Mouse (Mus musculus): ENCODE data around the gene Ifitm3.
"Not testable (repeated sequence)": the region's sequence is repeated elsewhere in the genome, so short reads cannot be mapped to it uniquely, and the experiment has no call there.

Gene Ifitm3

GRCm38 (mm10) chr7:141010593-141010992 lies at the start of gene Ifitm3:
Ifitm3 (minus strand) TSS chr7:141010770.
- peak; percentile 64 for DNase-seq (ENCODE audit: inconsistent ontology term)

- DNase-seq (ENCODE audit: inconsistent ontology term) = no peak
Observed at GRCm38 (mm10) chr7:141059929-141060328, 49.4 kb upstream of the Ifitm3 start.

DNA sequence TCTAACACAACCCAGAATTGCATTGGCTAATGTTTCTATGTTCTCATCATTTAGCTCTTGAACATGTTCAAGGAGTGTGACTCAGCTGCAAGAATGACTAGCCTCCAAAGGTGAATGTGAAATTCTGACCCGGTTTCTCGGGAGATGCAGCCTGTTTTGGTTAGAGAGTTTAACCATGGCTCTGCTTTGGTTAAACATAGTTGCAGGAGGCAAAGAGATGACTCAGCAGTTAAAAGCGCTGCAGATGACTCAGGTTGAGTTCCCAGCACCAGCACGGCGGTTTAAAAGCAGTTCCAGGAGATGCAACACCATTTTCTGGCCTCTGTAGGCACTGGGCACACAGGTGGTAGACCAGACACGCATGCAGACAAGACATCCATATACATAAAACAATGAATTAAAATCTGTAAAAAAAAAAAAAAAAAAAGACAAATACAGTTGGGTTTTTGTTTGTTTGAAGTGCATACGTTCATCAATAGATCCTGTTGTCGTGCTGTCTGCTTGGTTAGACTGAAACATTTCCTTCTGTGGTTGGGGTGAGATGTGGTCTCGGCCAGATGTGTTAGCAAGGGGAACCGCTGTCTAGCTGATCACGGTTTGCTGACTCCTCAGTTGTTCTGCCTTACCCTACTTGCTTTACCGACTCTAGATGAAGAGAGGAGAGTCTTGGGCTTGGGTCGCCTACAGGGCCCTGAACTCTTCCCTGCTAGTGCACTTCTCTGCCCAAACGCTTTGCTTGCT lies 48.2 kb upstream of the Ifitm3 start:
- DNase-seq (ENCODE audit: inconsistent ontology term) = no peak

GRCm38 (mm10) chr7:141057541-141057940 lies 47.0 kb upstream of the Ifitm3 start:
- DNase-seq (ENCODE audit: inconsistent ontology term) = no peak

DNA sequence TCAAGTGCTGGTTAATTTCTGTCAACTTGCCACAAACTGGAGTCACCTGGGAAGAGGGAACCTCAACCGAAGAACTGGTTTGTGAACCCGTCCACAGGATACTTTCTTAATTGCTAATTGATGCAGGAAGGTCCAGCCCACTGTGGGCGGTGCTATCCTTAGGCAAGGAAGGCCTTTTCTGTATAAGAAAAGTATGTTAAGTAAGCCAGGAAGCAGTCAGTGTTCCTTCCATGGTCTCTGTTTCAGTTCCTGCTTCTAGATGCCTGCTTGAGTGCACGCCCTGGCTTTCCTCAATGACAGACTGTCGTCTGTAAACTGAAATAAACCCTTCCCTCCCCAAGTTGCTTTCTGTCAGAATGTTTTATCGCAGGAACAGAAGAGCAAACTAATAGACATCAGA lies 46.4 kb upstream of the Ifitm3 start:
- DNase-seq (ENCODE audit: inconsistent ontology term) = no peak

- no peak for DNase-seq (ENCODE audit: inconsistent ontology term)
Observed at GRCm38 (mm10) chr7:141055785-141056184, 45.2 kb upstream of the Ifitm3 start.

- no peak for DNase-seq (ENCODE audit: inconsistent ontology term)
Observed at GRCm38 (mm10) chr7:141052421-141052820, 41.9 kb upstream of the Ifitm3 start.

- no peak for DNase-seq (ENCODE audit: inconsistent ontology term)
Observed at GRCm38 (mm10) chr7:141052016-141052415, 41.4 kb upstream of the Ifitm3 start.

DNA sequence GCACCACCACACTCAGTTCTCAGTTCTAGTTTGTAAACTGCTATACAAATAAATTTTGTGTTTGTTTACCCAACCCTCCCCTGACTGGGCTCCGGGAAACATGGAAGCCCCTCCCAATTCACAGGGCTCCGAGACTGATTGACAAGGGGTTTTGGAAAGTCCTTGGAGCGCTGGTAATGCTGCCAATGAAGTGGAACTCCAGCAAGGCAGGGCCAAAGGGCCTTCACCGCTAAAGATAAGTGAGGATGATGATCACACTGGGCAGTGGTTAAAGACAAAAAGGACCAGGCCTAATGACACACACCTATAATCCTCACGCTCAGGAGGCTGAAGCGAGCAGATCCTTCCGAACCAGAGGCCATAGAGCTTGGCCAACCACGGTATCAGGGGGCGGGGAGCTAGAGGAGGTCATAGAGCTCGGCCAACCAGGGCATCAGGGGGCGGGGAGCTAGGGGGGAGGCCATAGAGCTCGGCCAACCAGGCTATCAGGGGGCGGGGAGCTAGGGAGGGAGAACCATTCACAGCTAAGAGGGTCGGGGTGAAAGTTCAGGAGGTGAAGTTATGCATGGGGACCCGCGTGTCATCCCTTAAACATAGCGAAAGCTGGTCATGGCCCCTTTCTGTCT lies 40.6 kb upstream of the Ifitm3 start:
- DNase-seq (ENCODE audit: inconsistent ontology term) = no peak

DNA sequence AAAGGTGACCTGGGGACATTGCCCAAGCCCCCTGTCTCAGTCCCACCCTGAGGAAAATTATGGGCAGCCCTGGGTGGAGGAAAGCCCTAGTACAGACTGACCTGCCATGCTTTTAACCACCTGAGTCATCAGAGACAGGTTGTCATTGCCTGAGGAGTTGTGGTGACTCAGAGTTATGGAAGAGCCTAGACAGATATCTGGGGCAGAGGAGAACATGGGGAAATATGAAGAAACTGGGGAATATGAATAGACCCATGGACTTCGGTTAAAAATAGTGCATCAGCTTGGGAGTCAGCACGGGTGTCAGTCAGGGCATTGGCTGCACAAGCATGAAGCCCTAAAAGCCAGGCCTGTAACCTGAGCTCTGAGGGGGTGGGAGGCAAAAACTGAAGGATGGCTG lies 38.8 kb upstream of the Ifitm3 start:
- no peak for DNase-seq (ENCODE audit: inconsistent ontology term)

DNA sequence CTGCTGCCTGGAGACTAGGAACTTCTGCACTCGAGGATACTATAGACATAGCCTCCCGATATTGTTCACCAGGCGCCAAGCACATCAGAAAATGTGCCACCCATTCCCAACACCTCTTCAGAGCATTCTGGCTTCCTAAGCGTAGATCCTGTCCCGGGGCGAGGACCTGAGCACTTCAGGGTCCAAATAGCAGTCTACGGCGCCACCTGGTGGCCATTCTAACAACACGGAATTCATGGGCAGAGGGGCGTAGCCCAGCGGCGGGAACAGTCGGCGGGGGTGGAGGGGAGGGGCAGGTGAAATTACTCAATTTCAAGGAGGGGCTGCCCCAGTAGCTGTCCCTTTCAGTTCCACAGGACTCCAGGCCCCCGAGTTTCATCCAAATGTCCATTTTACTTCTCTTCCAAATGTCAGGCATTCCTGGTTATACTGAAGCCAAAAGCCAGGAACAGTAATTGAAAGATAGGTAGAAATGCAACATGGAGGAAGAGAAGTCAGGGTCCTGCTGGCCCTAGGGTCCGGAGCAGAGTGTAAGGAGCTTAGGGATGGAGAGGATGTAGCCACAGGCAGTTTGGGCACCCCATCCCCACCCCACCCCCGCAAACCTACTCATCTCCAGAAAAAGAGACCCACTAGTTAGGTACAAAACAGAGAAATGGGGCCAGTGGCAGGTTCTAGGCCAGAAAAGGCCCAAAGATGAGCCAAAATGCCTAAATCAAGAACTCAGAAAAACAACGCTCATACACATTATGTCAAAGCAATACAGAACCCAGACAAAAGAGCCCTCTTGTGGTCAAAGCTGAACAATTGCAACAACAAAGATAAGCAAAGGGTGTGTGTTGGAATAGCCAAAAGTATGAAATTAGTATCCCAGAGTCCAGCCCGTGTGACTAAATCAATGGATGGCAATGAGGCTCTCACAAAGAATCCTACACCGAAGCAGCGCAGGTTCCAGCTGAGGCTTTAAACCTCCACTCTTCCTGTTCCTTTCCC lies 38.0 kb upstream of the Ifitm3 start:
- DNase-seq (ENCODE audit: inconsistent ontology term) = peak; percentile 93

DNA sequence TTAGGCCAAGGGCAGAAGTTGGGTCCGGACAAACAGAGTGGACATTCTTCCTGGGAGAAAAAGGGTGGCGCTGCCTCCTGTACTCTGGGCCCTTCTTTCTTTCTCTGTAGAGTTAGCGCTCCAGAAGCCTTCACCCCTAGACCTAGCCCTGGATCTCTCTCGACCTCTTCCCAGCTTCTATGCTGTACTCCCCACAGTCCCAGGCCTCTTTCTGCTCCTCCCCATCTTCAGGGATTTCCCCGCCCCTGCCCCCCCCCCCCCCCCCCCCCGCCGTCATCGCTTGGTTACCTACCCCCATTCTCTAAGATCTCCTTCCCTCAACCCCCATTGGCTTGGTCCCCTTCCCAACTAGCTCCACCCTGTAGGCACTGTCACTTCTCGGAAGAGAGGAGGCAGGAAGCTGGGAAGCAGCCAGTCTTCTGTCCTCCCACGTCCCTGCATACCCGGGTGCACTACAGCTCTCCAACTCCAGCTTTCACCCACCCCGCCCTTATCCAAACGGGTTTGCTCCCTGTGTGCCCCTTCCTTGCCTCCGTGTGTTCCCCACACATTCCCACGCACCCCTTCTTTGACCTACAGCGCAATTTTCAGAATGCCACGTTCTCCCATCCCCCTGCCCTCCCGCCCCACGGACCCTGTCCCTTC lies 37.1 kb upstream of the Ifitm3 start:
- peak; percentile 97 for DNase-seq (ENCODE audit: inconsistent ontology term)

- peak; percentile 14 for DNase-seq (ENCODE audit: inconsistent ontology term)
Observed at GRCm38 (mm10) chr7:141046931-141047580, 36.5 kb upstream of the Ifitm3 start.

DNA sequence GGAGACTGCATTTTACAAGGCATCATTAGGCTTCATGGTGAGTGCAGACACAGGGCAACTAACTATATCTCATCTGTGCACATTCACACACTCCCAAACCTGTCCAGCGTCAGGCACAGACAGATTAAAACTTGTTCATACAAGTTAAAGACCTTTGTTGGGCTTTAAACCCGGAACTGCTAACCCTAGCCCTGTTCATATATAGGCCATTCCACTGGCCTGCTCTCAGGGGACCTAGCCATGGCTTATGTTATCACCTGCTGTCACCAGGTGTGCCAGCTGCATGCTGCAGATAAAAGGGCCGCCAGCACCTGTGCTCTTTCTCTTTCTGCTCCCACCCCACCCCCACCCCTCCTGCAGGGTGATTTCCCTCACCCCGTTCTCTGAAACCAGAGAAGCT lies 32.0 kb upstream of the Ifitm3 start:
- DNase-seq (ENCODE audit: inconsistent ontology term) = no peak

DNA sequence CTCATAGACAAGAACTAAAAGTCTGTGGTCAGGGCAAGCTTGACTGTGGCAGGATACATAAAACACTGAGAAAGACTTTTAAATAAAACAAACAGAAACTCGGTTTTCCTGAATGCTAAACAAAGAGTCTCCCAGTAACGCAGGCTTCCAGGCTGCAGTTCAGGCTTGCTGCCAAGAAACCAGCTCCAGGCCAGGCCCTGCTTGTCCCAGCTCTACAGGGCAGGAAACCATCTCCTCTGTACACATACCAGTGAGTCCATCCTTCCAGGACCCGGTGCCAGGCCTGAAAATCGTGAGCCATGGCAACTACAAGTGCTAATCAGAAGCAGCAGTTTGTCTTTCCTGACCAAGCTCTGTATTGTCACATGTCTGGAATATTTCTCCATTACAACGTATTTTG lies 31.1 kb upstream of the Ifitm3 start:
- DNase-seq (ENCODE audit: inconsistent ontology term) = peak; percentile 87

DNA sequence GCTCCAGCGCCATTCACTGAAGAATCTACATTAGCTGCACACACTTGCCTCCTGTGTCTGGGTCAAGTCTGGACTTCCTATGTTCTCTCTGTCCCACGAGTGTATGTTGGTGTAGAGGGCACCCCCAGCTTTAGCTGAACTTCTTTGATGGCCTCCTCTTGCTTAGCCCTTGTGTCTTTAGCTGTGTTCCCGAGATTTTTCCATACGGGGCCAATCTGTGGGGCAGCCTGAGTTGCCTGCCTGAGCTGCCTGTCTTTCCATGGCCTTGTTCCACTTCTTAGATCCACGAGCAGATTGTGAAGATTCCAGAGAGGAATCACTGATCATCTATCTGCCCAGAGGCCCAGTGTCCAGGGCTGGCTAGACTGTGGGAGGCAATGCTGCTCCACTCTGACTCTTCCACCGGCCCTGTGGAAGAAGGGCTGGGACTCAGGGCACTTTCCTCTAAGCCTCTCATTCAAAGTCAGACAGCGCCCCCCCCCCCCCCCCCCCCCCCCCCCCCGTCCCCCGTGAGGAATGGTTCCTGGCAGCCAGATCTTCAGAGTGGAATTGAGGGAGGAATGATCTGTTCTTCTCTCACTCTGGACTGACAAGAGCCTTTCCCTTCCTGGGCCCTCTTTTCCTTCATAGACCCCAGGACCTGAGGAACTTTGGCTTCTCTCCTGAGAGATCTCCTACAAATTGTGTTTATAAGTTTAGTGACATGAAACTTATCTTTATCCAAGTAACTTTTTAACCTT lies 30.5 kb upstream of the Ifitm3 start:
- DNase-seq (ENCODE audit: inconsistent ontology term) = peak; percentile 29

DNA sequence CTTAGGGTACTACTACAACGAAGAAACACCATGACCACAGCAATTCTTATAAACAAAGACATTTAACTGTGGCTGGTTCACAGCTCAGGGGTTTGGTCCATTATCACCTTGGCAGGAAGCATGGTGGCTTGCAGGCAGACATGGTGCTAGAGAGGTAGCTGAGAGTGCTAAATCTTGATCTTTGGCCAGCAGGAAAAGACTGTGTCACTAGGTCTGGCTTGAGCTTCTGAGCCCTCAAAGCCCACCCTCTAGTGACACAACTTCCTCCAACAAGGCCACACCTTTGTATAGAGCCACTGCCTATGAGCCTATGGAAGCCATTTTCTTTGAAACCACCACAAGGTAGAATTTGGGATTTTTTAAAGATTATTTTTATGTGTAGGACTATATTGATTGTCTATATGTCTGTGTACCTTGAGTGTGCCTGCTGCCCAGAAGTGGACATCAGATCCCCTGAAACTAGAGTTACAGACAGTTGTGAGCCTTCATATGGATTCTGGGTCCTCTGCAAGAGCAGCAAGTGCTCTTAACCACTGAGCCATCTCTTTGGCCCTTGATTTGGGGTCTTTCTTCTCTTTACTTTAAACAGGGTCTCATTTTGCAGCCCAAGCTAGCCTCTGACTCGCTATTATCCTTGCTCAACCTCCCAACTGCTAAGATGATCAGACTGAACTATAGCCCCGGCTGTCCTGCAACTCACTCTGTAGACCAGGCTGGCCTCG lies 29.0 kb upstream of the Ifitm3 start:
- no peak for DNase-seq (ENCODE audit: inconsistent ontology term)

DNA sequence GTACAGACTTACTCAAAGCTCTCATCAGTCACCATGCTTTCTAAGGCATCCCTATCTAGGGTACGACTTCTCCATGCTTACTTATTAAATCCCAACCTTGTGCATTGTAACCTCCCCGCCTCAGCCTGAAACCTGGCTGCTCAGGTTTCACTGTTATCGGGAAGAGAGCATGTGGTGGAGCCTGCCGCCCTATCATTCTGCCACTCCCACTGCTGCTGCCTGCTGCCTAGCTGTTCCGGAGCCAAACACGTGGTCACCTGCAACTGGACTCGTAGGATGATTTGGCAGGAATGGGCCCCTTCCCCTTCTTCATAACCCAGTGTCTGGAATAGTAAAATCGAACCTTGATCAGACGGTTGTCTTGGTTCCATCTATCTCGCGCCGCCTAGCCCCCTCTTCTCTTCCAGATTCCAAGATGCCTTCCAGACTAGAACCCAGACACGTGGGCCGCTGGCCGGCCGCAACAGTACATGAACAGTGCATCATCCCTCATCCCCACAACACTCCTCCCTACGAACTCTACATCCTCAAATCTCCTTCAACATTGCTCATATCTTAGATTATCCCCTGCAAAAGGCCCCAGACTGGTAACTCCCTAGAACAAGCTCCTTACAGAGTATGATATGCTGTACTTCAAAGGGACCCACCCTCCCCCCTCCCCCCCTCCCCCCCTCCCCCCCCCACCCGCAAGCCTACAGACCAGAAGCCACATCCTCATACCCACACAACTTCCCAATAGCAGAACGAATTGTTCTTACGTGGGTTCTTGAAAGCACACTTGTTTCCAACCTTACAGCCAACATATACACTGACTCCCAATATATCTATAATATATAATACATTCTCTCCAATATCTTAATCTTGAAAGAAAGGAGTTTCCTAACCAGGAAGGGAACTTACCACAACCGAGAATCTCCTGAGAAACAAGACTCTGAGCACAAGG lies 27.8 kb upstream of the Ifitm3 start:
- DNase-seq (ENCODE audit: inconsistent ontology term) = no peak

- DNase-seq (ENCODE audit: inconsistent ontology term) = not testable (repeated sequence)
Observed at GRCm38 (mm10) chr7:141036624-141037023, 26.1 kb upstream of the Ifitm3 start.

All from Muller cell, postnatal 12 days (primary cell).